Mouse (Mus musculus) CH12.LX (cell line): ENCODE results near the gene Glb1. TPM values are rescaled to one million over a fixed set of nuclear protein-coding genes. Genes with fewer than 3 reads are reported as not detected.

Experiments
- DNase-seq: peaks from one replicate; pipeline ENCODE4 v3.0.0-alpha.2; 2013; ENCODE audit errors: extremely low read depth
- H3K27ac ChIP-seq: 2 replicates; pipeline ENCODE4 v1.5.1; 2012; ENCODE audit warnings: low read depth, mild to moderate bottlenecking, control low read depth, moderate library complexity; ENCODE audit not compliant: insufficient read depth
- H3K27me3 ChIP-seq: replicated peaks from 2 replicates; pipeline ENCODE3; 2012; ENCODE audit warnings: inconsistent platforms
- H3K36me3 ChIP-seq, 2 experiments: replicated peaks in 1 of 2; 2 replicates each; pipeline versions ENCODE3 to v1.6.1; 2012; ENCODE audit warnings: inconsistent platforms in 1 of 2, low read length in 1 of 2, mild to moderate bottlenecking in 1 of 2, mixed read lengths in 1 of 2, moderate library complexity in 1 of 2; ENCODE audit not compliant: control insufficient read depth in 1 of 2, insufficient read depth in 1 of 2
- H3K4me1 ChIP-seq, 2 experiments: 2 replicates each; pipeline ENCODE4 v1.6.1; 2012; ENCODE audit warnings: inconsistent platforms in 1 of 2, moderate library complexity in 1 of 2; ENCODE audit not compliant: insufficient read depth in 2 of 2, control insufficient read depth in 1 of 2
- H3K4me2 ChIP-seq: 2 replicates; pipeline ENCODE4 v1.6.1; 2012; ENCODE audit warnings: low read depth, mild to moderate bottlenecking, control low read depth; ENCODE audit not compliant: poor library complexity, insufficient read depth, severe bottlenecking
- H3K4me3 ChIP-seq, 3 experiments: fragments of 150-350 bp in 1 of 3; sonication (generic) in 1 of 3; replicated peaks in 1 of 3; 2 replicates each; pipeline versions ENCODE3 to v1.5.1; 2011 to 2012; ENCODE audit warnings: low read depth in 2 of 3, low read length in 2 of 3, mild to moderate bottlenecking in 2 of 3, moderate library complexity in 2 of 3, control low read depth in 1 of 3, improper control_type of control experiment in 1 of 3, inconsistent platforms in 1 of 3, mixed read lengths in 1 of 3; ENCODE audit not compliant: poor library complexity in 1 of 3
- H3K79me2 ChIP-seq: replicated peaks from 2 replicates; pipeline ENCODE4 v1.6.1; 2012; ENCODE audit warnings: mild to moderate bottlenecking, moderate library complexity; ENCODE audit not compliant: control insufficient read depth, poor library complexity, insufficient read depth, severe bottlenecking; ENCODE audit errors: extremely low read depth
- H3K9ac ChIP-seq: 2 replicates; pipeline ENCODE4 v1.6.1; 2012; ENCODE audit warnings: low read depth, mild to moderate bottlenecking, control low read depth, moderate library complexity; ENCODE audit not compliant: insufficient read depth
- H3K9me3 ChIP-seq: replicated peaks from 2 replicates; pipeline ENCODE3; 2012; ENCODE audit warnings: low read length, inconsistent platforms, mixed read lengths
- BHLHE40 ChIP-seq: IDR thresholded peaks from 2 replicates; pipeline ENCODE4 v1.6.1; 2011; ENCODE audit warnings: mild to moderate bottlenecking, low read depth, low read length, improper control_type of control experiment
- CHD1 ChIP-seq: IDR thresholded peaks from 2 replicates; pipeline ENCODE4 v1.6.1; 2012; ENCODE audit warnings: low read depth, low read length, improper control_type of control experiment, inconsistent platforms
- CHD2 ChIP-seq: IDR thresholded peaks from 2 replicates; pipeline ENCODE4 v1.6.1; 2011; ENCODE audit warnings: low read length, improper control_type of control experiment
- ETS1 ChIP-seq: conservative IDR thresholded peaks from 2 replicates; pipeline ENCODE4 v1.6.1; 2012; ENCODE audit warnings: low read depth, mild to moderate bottlenecking, inconsistent platforms, low read length, improper control_type of control experiment, moderate library complexity
- HCFC1 ChIP-seq: IDR thresholded peaks from 2 replicates; pipeline ENCODE4 v1.6.1; 2012; ENCODE audit warnings: low read depth, mild to moderate bottlenecking, inconsistent platforms, low read length, improper control_type of control experiment
- IRF4 ChIP-seq: IDR thresholded peaks from 2 replicates; pipeline ENCODE4 v1.6.1; 2014; ENCODE audit warnings: low read depth, mild to moderate bottlenecking, inconsistent platforms, low read length, improper control_type of control experiment
- JUND ChIP-seq: conservative IDR thresholded peaks from 2 replicates; pipeline ENCODE4 v1.6.1; 2011; ENCODE audit warnings: low read depth, low read length, improper control_type of control experiment
- MAX ChIP-seq: IDR thresholded peaks from 2 replicates; pipeline ENCODE4 v1.6.1; 2011; ENCODE audit warnings: low read length, improper control_type of control experiment
- MAZ ChIP-seq: IDR thresholded peaks from 2 replicates; pipeline ENCODE4 v1.6.1; 2012; ENCODE audit warnings: low read depth, mild to moderate bottlenecking, inconsistent platforms, low read length, improper control_type of control experiment, moderate library complexity
- MXI1 ChIP-seq: IDR thresholded peaks from 2 replicates; pipeline ENCODE4 v1.6.1; 2011; ENCODE audit warnings: mild to moderate bottlenecking, low read depth, low read length, improper control_type of control experiment
- MYC ChIP-seq: IDR thresholded peaks from 2 replicates; pipeline ENCODE4 v1.6.1; 2011; ENCODE audit warnings: low read depth, mild to moderate bottlenecking, improper control_type of control experiment, low read length
- NRF1 ChIP-seq: IDR thresholded peaks from 2 replicates; pipeline ENCODE4 v1.6.1; 2014; ENCODE audit warnings: low read depth, mild to moderate bottlenecking, inconsistent platforms, low read length, improper control_type of control experiment, moderate library complexity
- SIN3A ChIP-seq: IDR thresholded peaks from 2 replicates; pipeline ENCODE4 v1.6.1; 2012; ENCODE audit warnings: low read length, improper control_type of control experiment, inconsistent platforms
- SMC3 ChIP-seq: IDR thresholded peaks from 2 replicates; pipeline ENCODE4 v1.6.1; 2011; ENCODE audit warnings: low read depth, low read length, improper control_type of control experiment
- TBP ChIP-seq: conservative IDR thresholded peaks from 2 replicates; pipeline ENCODE4 v1.6.1; 2011; ENCODE audit warnings: low read depth, low read length, improper control_type of control experiment
- UBTF ChIP-seq: IDR thresholded peaks from 2 replicates; pipeline ENCODE4 v1.6.1; 2012; ENCODE audit warnings: low read depth, mild to moderate bottlenecking, inconsistent platforms, low read length, improper control_type of control experiment, moderate library complexity
- USF1 ChIP-seq: IDR thresholded peaks from 2 replicates; pipeline ENCODE4 v1.6.1; 2014; ENCODE audit warnings: low read depth, mild to moderate bottlenecking, inconsistent platforms, low read length, improper control_type of control experiment
- USF2 ChIP-seq: conservative IDR thresholded peaks from 2 replicates; pipeline ENCODE4 v1.6.1; 2011; ENCODE audit warnings: low read depth, low read length, improper control_type of control experiment
- ZC3H11A ChIP-seq: IDR thresholded peaks from 2 replicates; pipeline ENCODE4 v1.6.1; 2012; ENCODE audit warnings: low read depth, mild to moderate bottlenecking, inconsistent platforms, low read length, improper control_type of control experiment
- ZMIZ1 ChIP-seq: IDR thresholded peaks from 2 replicates; pipeline ENCODE4 v1.6.1; 2012; ENCODE audit warnings: low read depth, mild to moderate bottlenecking, inconsistent platforms, low read length, improper control_type of control experiment
- dilution Hi-C: fragments of 300-500 bp; cut with MboI; formaldehyde crosslinking; loops from 2 replicates; pipeline ENCODE4 v1.14.3; 2020; ENCODE audit warnings: low sequenced_read_pairs; ENCODE audit not compliant: extremely low pct_unique_long_range_greater_than_20kb, extremely low pct_ligation_motif_present
- in situ Hi-C: fragments of 300-500 bp; cut with MboI; formaldehyde crosslinking; loops from 3 replicates; pipeline ENCODE4 v1.14.3; 2019; ENCODE audit warnings: low sequenced_read_pairs, low pct_ligation_motif_present, low pct_unique_long_range_greater_than_20kb, mixed read lengths
- polyA plus RNA-seq: library from polyadenylated mRNA; unstranded; fragments of >175 nt; gene quantifications from 2 replicates; pipeline ENCODE4 v1.2.1, GENCODE M21; 2012; ENCODE audit warnings: low read depth; ENCODE audit not compliant: insufficient read length
- total RNA-seq, 2 experiments: library from RNA; depleted of rRNA; stranded (reverse); fragments of 300-350 nt in 1 of 2; fragments of >200 nt in 1 of 2; gene quantifications; 2 replicates each; pipeline ENCODE4 v1.2.3; 2012 to 2014

Gene Glb1
- total and polyA plus RNA-seq, 3 experiments = 25.7 to 40.7 (median 35.4) TPM

DNA sequence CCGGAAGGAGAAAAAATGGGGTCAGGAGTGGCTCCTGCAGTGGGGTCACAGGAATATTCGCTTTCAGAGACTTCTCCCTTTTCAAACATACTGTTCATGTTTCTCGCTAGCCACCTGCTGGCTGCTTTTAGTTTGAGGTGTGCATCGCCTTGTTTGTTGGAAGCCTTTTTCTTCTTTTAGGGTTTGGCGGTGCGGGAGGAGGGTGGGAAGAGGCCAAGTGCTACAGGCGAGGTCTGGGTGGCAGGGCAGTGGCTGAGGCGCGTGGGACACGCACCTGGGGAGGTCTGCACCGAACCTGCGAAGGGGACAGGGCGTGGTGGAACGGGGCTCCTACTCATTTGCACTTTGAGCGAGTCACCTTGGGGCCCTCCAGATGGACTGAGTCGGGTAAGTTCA, 807 bp downstream of the Glb1 start (continued):
- no peak for TF ChIP-seq NRF1
- TF ChIP-seq ZC3H11A = no peak
- TF ChIP-seq MXI1 = peak; percentile 36
- no peak for TF ChIP-seq ETS1
- 0 out of 2 replicates have a peak, but pooled peaks have one; percentile 44 for TF ChIP-seq MYC
- TF ChIP-seq SIN3A = peak; percentile 29
- TF ChIP-seq USF1 = no peak
- TF ChIP-seq MAZ = no peak

DNA sequence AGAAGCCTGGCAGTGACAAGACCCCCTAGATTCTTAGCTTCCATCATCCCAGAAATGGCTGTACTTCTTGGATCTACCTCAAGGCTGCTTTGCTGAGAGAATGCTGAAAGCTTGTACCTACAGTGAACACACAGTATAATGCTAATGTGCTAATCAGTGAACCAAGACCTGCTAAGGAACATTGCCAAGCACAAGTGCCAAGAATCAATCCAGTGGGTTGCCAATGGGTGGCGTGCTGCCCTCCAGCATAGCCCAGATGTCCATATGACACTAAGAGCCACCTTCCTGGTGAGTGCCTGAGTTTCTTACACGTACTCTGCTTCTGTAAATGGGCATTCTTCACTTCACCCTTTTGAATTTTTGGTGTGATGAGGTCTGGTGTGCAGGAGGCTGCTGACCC, 6.8 kb downstream of the Glb1 start:
- in situ Hi-C loops (no loop called here), dilution Hi-C loops (no loop called here)
- H3K27ac ChIP-seq = no peak overlapping the region
- H3K4me1 ChIP-seq = peaks cover 2 to 3% of the 10 kb centered on the region in 2 experiments; a peak in 1 of 4 replicates
- peaks cover 37% of the 10 kb centered on the region for H3K79me2 ChIP-seq
- no peak overlapping the region for H3K4me2 ChIP-seq
- H3K4me3 ChIP-seq = no peak overlapping the region
- H3K27me3 ChIP-seq = no peaks in the 10 kb centered on the region
- peaks cover 17% of the 10 kb centered on the region for H3K9me3 ChIP-seq
- peaks cover 63 to 89% of the 10 kb centered on the region in 2 experiments for H3K36me3 ChIP-seq
- TF ChIP-seq CHD1 = no peak
- no peak for TF ChIP-seq BHLHE40
- no peak for TF ChIP-seq ZMIZ1
- no peak for TF ChIP-seq NRF1
- TF ChIP-seq TBP = no peak
- no peak for TF ChIP-seq HCFC1
- TF ChIP-seq USF2 = no peak
- no peak for TF ChIP-seq SMC3
- TF ChIP-seq JUND = no peak
- no peak for TF ChIP-seq IRF4
- TF ChIP-seq MAX = no peak
- no peak for TF ChIP-seq CHD2
- no peak for TF ChIP-seq UBTF
- DNase-seq = no peak
- no peak overlapping the region for H3K9ac ChIP-seq
